Mouse (Mus musculus): Measurements from ENCODE around the gene Ryk. TPM values are rescaled to one million over a fixed set of nuclear protein-coding genes. Genes with fewer than 3 reads are reported as not detected.

The Ryk gene
- 29.9 TPM for polyA plus RNA-seq (2014; fragmentation: Illumina TruSeq; extraction: RNeasy Lipid Tissue Mini Kit (QIAGEN cat#74804); ENCODE audit: low read depth, low replicate concordance)

DNA sequence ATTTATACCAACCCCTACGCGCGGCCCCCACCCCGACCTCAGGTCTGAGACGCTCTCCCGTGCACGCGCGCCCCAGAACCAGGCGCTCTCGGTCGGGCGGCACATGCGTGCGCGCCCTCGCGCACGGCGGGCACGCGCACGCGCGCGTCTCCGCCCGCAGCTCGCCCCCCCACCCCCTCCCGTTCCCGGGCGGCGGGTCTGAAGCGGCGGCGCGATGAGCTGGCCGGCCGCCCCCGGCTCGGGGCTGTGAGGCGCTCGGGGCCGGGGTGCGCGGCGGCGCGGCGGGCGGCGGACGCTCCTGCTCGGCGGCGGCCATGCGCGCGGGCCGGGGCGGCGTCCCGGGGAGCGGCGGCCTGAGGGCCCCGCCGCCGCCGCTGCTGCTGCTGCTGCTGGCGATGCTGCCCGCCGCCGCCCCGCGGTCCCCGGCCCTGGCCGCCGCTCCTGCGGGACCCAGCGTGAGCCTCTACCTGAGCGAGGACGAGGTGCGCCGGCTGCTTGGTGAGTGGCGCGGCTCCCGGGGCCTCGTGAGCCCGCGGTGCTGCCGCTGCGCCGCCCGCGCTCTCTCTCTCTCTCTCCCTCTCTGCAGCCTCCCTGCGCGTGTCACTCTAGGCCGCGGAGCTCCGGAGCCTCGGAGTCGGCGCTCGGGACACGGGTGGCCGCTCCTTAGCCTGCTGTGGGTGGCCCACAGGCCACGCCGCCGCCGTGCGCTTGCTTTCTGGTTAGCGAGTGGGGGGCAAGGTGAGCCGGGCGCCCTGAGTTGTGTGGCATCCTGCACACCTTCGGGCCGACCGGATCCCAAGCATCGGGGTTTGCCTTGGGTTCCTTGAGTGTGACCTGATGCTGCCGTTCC lies at the start of gene Ryk:
Gene Ryk, plus strand, starts transcription at position 176 of the 850 bp plus-strand sequence.

Other genes with a start within 250 kb of the Ryk start
- gene Anapc13, start 208.6 kb upstream of the Ryk start, polyA plus RNA-seq (2014; fragmentation: Illumina TruSeq; extraction: RNeasy Lipid Tissue Mini Kit (QIAGEN cat#74804); ENCODE audit: low read depth, low replicate concordance), result 10.4 TPM
- 15.3 TPM for gene Cep63, start 208.4 kb upstream of the Ryk start, polyA plus RNA-seq (2014; fragmentation: Illumina TruSeq; extraction: RNeasy Lipid Tissue Mini Kit (QIAGEN cat#74804); ENCODE audit: low read depth, low replicate concordance)
- 13.3 TPM for gene Amotl2, start 118.2 kb upstream of the Ryk start, polyA plus RNA-seq (2014; fragmentation: Illumina TruSeq; extraction: RNeasy Lipid Tissue Mini Kit (QIAGEN cat#74804); ENCODE audit: low read depth, low replicate concordance)
- 7.6 TPM for gene Slco2a1, start 153.8 kb downstream of the Ryk start, polyA plus RNA-seq (2014; fragmentation: Illumina TruSeq; extraction: RNeasy Lipid Tissue Mini Kit (QIAGEN cat#74804); ENCODE audit: low read depth, low replicate concordance)